Mouse (Mus musculus): ENCODE measurements at regions not wholly inside any gene's neighbourhood (a gene's known extent, or its start where the extent isn't known, plus 50 kb on each side); places are given as distances from the start of the nearest gene placed in this dataset.
"Not testable (repeated sequence)": the region's sequence is repeated elsewhere in the genome, so short reads cannot be mapped to it uniquely, and the experiment has no call there.

DNA sequence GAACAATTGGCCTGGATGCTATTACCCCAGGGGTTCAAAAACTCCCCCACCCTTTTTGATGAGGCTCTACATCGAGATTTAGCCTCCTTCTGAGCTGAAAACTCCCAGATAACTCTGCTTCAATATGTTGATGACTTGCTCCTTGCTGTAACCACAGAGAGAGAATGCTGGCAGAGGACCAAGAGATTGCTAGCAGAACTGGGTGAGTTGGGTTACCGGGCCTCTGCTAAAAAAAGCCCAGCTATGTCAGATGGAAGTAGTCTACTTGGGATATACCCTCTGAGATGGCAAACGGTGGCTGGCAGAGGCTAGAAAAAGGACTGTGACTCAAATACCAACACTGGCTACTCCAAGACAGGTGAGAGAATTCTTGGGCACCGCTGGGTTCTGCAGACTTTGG is 63.9 kb upstream of the Gm906 start:
- in situ Hi-C loops (cut with MboI, MseI), result not testable (repeated sequence)

DNA sequence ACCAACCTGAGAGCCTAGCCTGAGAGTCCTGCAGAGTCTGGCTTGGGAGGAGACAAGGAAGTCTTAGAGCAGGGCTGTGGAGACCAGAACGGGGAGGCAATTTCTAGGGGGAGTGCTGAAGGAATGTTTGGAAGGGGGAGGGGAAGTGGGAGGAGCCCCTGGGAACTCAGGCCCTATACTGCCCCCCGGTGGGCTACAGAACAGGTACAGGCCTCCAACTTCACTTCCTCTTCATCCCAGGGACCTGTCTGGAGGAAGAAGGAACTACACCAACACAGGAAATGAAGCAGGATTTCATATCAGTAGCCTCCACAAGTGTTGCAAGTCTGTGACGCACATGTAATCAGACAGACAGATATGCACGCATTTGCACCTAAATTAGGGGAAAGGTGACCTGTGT is 72.4 kb upstream of the Gm906 start:
- in situ Hi-C loops (cut with MboI, MseI), result loop anchor here (5.0 kb wide), 1 partner anchor 305 kb away; no protein-coding TSS in a partner anchor

DNA sequence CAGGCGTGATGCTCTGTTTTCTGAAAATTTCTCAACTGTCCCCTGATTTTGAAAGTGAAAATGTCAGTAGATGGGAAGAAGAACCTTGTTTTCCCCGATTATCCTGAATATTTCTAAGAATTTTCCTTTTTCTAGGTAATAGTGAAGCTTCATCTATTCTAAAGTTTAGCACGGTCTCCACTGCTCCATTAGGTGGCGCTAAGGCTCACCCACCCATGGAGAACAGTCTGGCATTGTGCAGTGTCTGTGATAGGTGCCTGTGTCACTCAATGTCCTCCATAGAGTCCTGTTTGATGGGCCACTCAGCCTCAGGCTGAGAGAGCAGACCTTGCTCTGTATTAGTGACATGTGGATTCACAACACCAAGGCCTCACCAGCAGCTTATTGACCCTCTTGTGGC is 78.5 kb upstream of the Gm906 start:
- in situ Hi-C loops (cut with MboI, MseI), result no loop called here

DNA sequence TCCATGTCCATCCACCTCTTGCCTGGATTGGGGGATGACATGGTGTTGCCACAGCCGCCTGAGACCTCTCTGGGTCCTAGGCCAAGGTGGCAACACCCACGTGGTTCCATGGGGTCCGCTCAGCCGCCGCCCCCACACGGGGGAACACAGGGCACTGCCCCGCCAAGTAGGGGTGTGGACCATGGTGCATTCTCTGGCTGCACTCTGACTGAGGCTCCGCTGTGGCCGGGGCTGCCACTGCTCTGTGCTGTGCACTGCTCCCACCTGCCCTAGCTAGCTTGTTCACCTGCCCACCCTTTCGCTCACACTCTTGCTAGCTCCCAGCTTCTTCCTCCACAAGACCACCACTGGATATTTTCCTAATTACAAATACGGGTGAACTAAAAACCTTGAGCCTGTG is 73.5 kb upstream of the Fbxw17 start:
- in situ Hi-C loops (cut with MboI, MseI), result no loop called here

DNA sequence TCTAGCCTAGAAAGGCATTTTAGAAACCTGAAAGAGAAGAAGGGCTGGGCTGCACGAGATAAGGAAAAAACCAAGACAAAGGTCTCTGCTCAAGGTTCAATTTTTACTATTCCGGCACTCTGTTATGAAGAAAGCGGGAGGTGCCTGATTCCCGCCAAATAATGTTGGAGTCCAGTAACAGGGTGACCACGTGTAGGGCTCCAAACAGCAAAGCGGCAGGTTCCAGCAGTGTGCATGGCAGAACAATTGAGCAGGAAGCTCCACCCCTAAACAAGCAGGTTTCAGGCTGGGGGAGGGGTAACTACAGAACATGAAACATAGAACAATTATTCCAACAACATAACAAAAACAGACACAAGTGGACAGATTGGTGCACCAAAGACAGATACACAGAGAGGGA is 65.7 kb upstream of the Fbxw17 start:
- in situ Hi-C loops (cut with MboI, MseI), result no loop called here

DNA sequence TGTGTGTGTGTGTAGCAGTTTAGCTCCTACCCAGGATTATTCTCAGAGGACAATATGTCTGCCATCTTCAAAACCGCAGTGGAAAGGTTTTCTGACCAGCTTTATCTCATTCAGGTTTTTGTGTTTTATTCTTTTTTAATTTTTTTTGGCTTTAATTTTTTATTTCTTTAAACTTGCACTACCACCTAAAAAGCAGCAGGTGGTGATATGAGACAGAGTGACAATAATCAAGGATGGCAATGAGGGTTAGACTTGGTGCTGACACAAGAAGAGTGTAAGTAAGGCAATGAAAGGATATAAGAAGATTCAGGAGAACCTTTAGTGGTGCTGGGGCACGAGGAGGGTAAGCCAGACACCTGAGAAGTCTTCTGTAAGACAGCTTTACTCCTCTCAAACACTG is 62.4 kb upstream of the Fbxw17 start:
- in situ Hi-C loops (cut with MboI, MseI), result no loop called here

DNA sequence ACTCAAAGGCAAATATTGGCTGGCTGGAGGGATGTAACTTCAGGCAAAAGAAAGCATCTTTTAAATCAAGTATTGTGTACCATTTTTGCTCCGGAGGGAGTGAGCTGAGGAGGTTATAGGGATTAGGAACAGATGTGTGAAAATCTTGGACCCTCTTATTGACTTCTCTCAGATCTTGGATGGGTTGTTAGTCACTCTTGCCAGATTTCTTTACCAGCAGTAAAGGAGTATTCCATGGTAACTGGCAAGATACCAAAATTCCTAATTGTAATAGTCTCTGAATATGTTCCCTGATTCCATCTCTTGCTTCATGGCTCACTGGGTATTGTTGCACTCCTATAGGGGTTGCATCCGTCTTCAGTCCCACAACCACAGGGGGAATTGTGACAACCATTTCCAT is 58.1 kb upstream of the Fbxw17 start:
- in situ Hi-C loops (cut with MboI, MseI), result no loop called here

Measured in T-helper 2 cell (primary cell).